In genomic region chr13:37537330-37537729, GRCm38 (mm10) we compare ENCODE assay signal across 16 mouse cellular contexts.
DNase-seq lines count a peak whose midpoint lies in the region; ATAC-seq and TF ChIP-seq lines count a peak whose summit lies in the region.
"Had no signal": no experiment of that assay in that cellular context is flagged by ENCODE, and none has a peak within 500 bp of the region (broad histone marks: within the 10 kb centered on the region; RNA-seq: fewer than 3 reads in every experiment).

No protein-coding gene starts in this region.

- H3K27ac ChIP-seq in heart, embryonic 16.5 days (ENCODE audit: low read length) = peak overlapping the region; percentile 58
- H3K27ac ChIP-seq in heart, embryonic 12.5 days (ENCODE audit: poor library complexity, severe bottlenecking) = no peak overlapping the region; the same call in 1 of the 2 replicates
- H3K27ac ChIP-seq in stomach, embryonic 16.5 days (ENCODE audit: low read length) = peak overlapping the region; percentile 16; the same call in 1 of the 2 replicates
- no peak overlapping the region for H3K27ac ChIP-seq in stomach, postnatal 0 days (replicated peaks)
- H3K27ac ChIP-seq in small intestine, adult 2 months (ENCODE audit: insufficient read depth, low read depth, low read length) = peak overlapping the region; percentile 62
- H3K27ac ChIP-seq: embryonic facial prominence, embryonic 12.5 days; forebrain, embryonic 13.5 days; hindbrain, embryonic 15.5 days; limb, embryonic 13.5 days; neural tube, embryonic 15.5 days had no signal

- no peak overlapping the region for H3K9ac ChIP-seq in heart, embryonic 16.5 days (ENCODE audit: low read length)
- no peak overlapping the region for H3K9ac ChIP-seq in heart, embryonic 12.5 days
- no peak overlapping the region for H3K9ac ChIP-seq in stomach, embryonic 16.5 days (ENCODE audit: low read length)
- H3K9ac ChIP-seq in stomach, postnatal 0 days (ENCODE audit: low read length) = no peak overlapping the region
- H3K9ac ChIP-seq: embryonic facial prominence, embryonic 12.5 days; forebrain, embryonic 13.5 days; hindbrain, embryonic 15.5 days; limb, embryonic 13.5 days; neural tube, embryonic 15.5 days had no signal

- no peaks in the 10 kb centered on the region for H3K27me3 ChIP-seq in heart, embryonic 16.5 days (ENCODE audit: control insufficient read depth, insufficient read depth, low read length)
- 0 out of 2 replicates have a peak, but pooled peaks cover 3% of the 10 kb centered on the region for H3K27me3 ChIP-seq in heart, embryonic 12.5 days (replicated peaks)
- no peaks in the 10 kb centered on the region for H3K27me3 ChIP-seq in stomach, embryonic 16.5 days (ENCODE audit: control insufficient read depth, insufficient read depth, low read length)
- no peaks in the 10 kb centered on the region for H3K27me3 ChIP-seq in stomach, postnatal 0 days (ENCODE audit: control insufficient read depth, insufficient read depth, low read length)
- no peaks in the 10 kb centered on the region for H3K27me3 ChIP-seq in small intestine, adult 2 months (ENCODE audit: control insufficient read depth, insufficient read depth, low read length)
- H3K27me3 ChIP-seq: embryonic facial prominence, embryonic 12.5 days; forebrain, embryonic 13.5 days; hindbrain, embryonic 15.5 days; limb, embryonic 13.5 days; neural tube, embryonic 15.5 days had no signal

- TF ChIP-seq POLR2A in small intestine, adult 2 months (IDR thresholded peaks at IDR 0.05; ENCODE audit: low read depth, low read length) = no peak

- no peak for DNase-seq in stomach, postnatal 0 days (ENCODE audit: low spot score)
- DNase-seq in kidney, postnatal 36 days = peak; percentile 40 to 49
- no peak for DNase-seq in urinary bladder, postnatal 4 days (ENCODE audit: low spot score in 2 of 2)
- DNase-seq: cerebellum, adult 9-10 months; gastrocnemius, postnatal 36 days; midbrain, embryonic 14.5 days; right cerebral cortex, postnatal 14 days had no signal

- H3K4me1 ChIP-seq in heart, embryonic 16.5 days (ENCODE audit: control insufficient read depth, insufficient read depth, low read length) = peaks cover 8% of the 10 kb centered on the region
- H3K4me1 ChIP-seq in heart, embryonic 12.5 days (replicated peaks) = peaks cover 16% of the 10 kb centered on the region
- peaks cover 3% of the 10 kb centered on the region; the same call in 1 of the 2 replicates for H3K4me1 ChIP-seq in stomach, embryonic 16.5 days (ENCODE audit: control insufficient read depth, insufficient read depth, low read length)
- H3K4me1 ChIP-seq in stomach, postnatal 0 days (replicated peaks; ENCODE audit: control insufficient read depth, insufficient read depth) = no peaks in the 10 kb centered on the region
- H3K4me1 ChIP-seq in small intestine, adult 2 months (ENCODE audit: control insufficient read depth, insufficient read depth, insufficient read length, low read length) = peaks cover 14% of the 10 kb centered on the region; the same call in 1 of the 2 replicates
- H3K4me1 ChIP-seq: forebrain, embryonic 13.5 days; hindbrain, embryonic 15.5 days; neural tube, embryonic 15.5 days had no signal

- no peak overlapping the region for H3K4me2 ChIP-seq in heart, embryonic 16.5 days (ENCODE audit: low read depth, low read length)
- no peak overlapping the region for H3K4me2 ChIP-seq in heart, embryonic 12.5 days
- H3K4me2 ChIP-seq in stomach, embryonic 16.5 days (ENCODE audit: low read depth, low read length) = no peak overlapping the region
- no peak overlapping the region for H3K4me2 ChIP-seq in stomach, postnatal 0 days (replicated peaks; ENCODE audit: low read depth)
- H3K4me2 ChIP-seq: embryonic facial prominence, embryonic 12.5 days; forebrain, embryonic 13.5 days; hindbrain, embryonic 15.5 days; limb, embryonic 13.5 days; neural tube, embryonic 15.5 days had no signal

- H3K4me3 ChIP-seq in heart, embryonic 16.5 days (ENCODE audit: low read length) = no peak overlapping the region
- no peak overlapping the region for H3K4me3 ChIP-seq in heart, embryonic 12.5 days
- H3K4me3 ChIP-seq in stomach, embryonic 16.5 days (replicated peaks; ENCODE audit: low read length) = no peak overlapping the region
- H3K4me3 ChIP-seq in stomach, postnatal 0 days (ENCODE audit: low read depth, low read length) = no peak overlapping the region
- no peak overlapping the region for H3K4me3 ChIP-seq in small intestine, adult 2 months (ENCODE audit: low read depth, low read length)
- H3K4me3 ChIP-seq: embryonic facial prominence, embryonic 12.5 days; forebrain, embryonic 13.5 days; hindbrain, embryonic 15.5 days; limb, embryonic 13.5 days; neural tube, embryonic 15.5 days had no signal

- H3K9me3 ChIP-seq in heart, embryonic 16.5 days (replicated peaks; ENCODE audit: control insufficient read depth, low read length) = no peaks in the 10 kb centered on the region
- no peaks in the 10 kb centered on the region for H3K9me3 ChIP-seq in heart, embryonic 12.5 days (replicated peaks)
- no peaks in the 10 kb centered on the region for H3K9me3 ChIP-seq in stomach, embryonic 16.5 days (replicated peaks; ENCODE audit: control insufficient read depth, low read length)
- H3K9me3 ChIP-seq in stomach, postnatal 0 days (ENCODE audit: control insufficient read depth, low read length) = no peaks in the 10 kb centered on the region
- H3K9me3 ChIP-seq: embryonic facial prominence, embryonic 12.5 days; forebrain, embryonic 13.5 days; hindbrain, embryonic 15.5 days; limb, embryonic 13.5 days; neural tube, embryonic 15.5 days had no signal

- ATAC-seq in heart, embryonic 16.5 days (replicated peaks; ENCODE audit: extremely low read depth, insufficient read depth, low FRiP score) = no peak
- no peak for ATAC-seq in heart, embryonic 12.5 days (ENCODE audit: insufficient number of reproducible peaks, low FRiP score)
- no peak for ATAC-seq in stomach, embryonic 16.5 days (ENCODE audit: insufficient read depth, low FRiP score)
- no peak for ATAC-seq in stomach, postnatal 0 days (ENCODE audit: low FRiP score, low TSS enrichment)
- ATAC-seq: forebrain, embryonic 13.5 days had no signal

- 62% methylated on average over 6 of the region's 6 CpGs for whole genome bisulfite sequencing in heart, embryonic 16.5 days
- WGBS in heart, embryonic 12.5 days = 54% methylated on average over 6 of the region's 6 CpGs
- WGBS in stomach, embryonic 16.5 days = 65% methylated on average over 6 of the region's 6 CpGs
- 70% methylated on average over 6 of the region's 6 CpGs for WGBS in stomach, postnatal 0 days
- 49% methylated on average over 6 of the region's 6 CpGs for WGBS in small intestine, adult 2 months

- no peak for TF ChIP-seq EP300 in stomach, postnatal 0 days (optimal IDR thresholded peaks at IDR 0.05)

- TF ChIP-seq CTCF in stomach, postnatal 0 days (IDR thresholded peaks at IDR 0.05; ENCODE audit: low read depth) = no peak
- no peak for TF ChIP-seq CTCF in small intestine, adult 2 months (IDR thresholded peaks at IDR 0.05; ENCODE audit: extremely low read depth, insufficient read length, insufficient replicate concordance, low read depth, low read length)

- H3K36me3 ChIP-seq in heart, embryonic 16.5 days (ENCODE audit: control insufficient read depth, insufficient read depth) = no peaks in the 10 kb centered on the region
- H3K36me3 ChIP-seq in heart, embryonic 12.5 days = no peaks in the 10 kb centered on the region
- no peaks in the 10 kb centered on the region for H3K36me3 ChIP-seq in stomach, embryonic 16.5 days (ENCODE audit: control insufficient read depth, insufficient read depth, low read length)
- no peaks in the 10 kb centered on the region for H3K36me3 ChIP-seq in stomach, postnatal 0 days (ENCODE audit: control insufficient read depth, insufficient read depth, low read length)
- no peaks in the 10 kb centered on the region for H3K36me3 ChIP-seq in small intestine, adult 2 months (ENCODE audit: control insufficient read depth, insufficient read depth, low read length)
- H3K36me3 ChIP-seq: embryonic facial prominence, embryonic 12.5 days; hindbrain, embryonic 15.5 days; limb, embryonic 13.5 days; neural tube, embryonic 15.5 days had no signal

Comparison
In these comparisons a context has a peak if more than half of its experiments do, and no peak if none do; other contexts are left out.
1. H3K27ac ChIP-seq: peak in heart, embryonic 16.5 days (single experiment), stomach, embryonic 16.5 days (single experiment) and small intestine, adult 2 months (single experiment); none in heart, embryonic 12.5 days (single experiment) and stomach, postnatal 0 days (single experiment).
2. DNase-seq: peak in kidney, postnatal 36 days (2 of 2); none in stomach, postnatal 0 days (single experiment) and urinary bladder, postnatal 4 days (0 of 2).